Mouse (Mus musculus) regulatory T cell (primary cell): ENCODE data around the gene Trpm8.

ENCODE experiments used
- in situ Hi-C: fragments of 300-600 bp; cut with MboI, MseI; formaldehyde crosslinking; loops from one replicate; pipeline ENCODE4 v1.15.1; 2025; ENCODE audit warnings: high pct_unique_total_duplicates

Gene Trpm8

GRCm38 (mm10) chr1:88342615-88343014, 65.2 kb downstream of the Trpm8 start:
- in situ Hi-C loops, result no loop called here

GRCm38 (mm10) chr1:88345580-88345979, 68.1 kb downstream of the Trpm8 start:
- in situ Hi-C loops, result no loop called here

GRCm38 (mm10) chr1:88348496-88349005, 71.1 kb downstream of the Trpm8 start:
- in situ Hi-C loops, result no loop called here

- in situ Hi-C loops, result loop anchor here (25.0 kb wide), 1 partner anchor 1063 kb away; no protein-coding TSS in a partner anchor
These were observed 73.3 kb downstream of the Trpm8 start for GRCm38 (mm10) chr1:88350761-88351160.

- in situ Hi-C loops, result loop anchor here (25.0 kb wide), 1 partner anchor 1068 kb away; no protein-coding TSS in a partner anchor
These were observed 77.6 kb downstream of the Trpm8 start for GRCm38 (mm10) chr1:88355025-88355424.

- in situ Hi-C loops, result loop anchor here (25.0 kb wide), 1 partner anchor 1068 kb away; no protein-coding TSS in a partner anchor
These were observed 78.2 kb downstream of the Trpm8 start for GRCm38 (mm10) chr1:88355681-88356080.

- in situ Hi-C loops, result loop anchor here (25.0 kb wide), 1 partner anchor 1069 kb away; no protein-coding TSS in a partner anchor
These were observed 79.2 kb downstream of the Trpm8 start for GRCm38 (mm10) chr1:88356616-88357015.

GRCm38 (mm10) chr1:88357458-88358090, 80.1 kb downstream of the Trpm8 start:
- in situ Hi-C loops, result loop anchor here (25.0 kb wide), 1 partner anchor 1070 kb away; no protein-coding TSS in a partner anchor

GRCm38 (mm10) chr1:88358102-88358654, 80.7 kb downstream of the Trpm8 start:
- in situ Hi-C loops, result loop anchor here (25.0 kb wide), 1 partner anchor 1071 kb away; no protein-coding TSS in a partner anchor

GRCm38 (mm10) chr1:88361085-88361484, 83.6 kb downstream of the Trpm8 start:
- in situ Hi-C loops, result loop anchor here (25.0 kb wide), 1 partner anchor 1074 kb away; no protein-coding TSS in a partner anchor

- in situ Hi-C loops, result loop anchor here (25.0 kb wide), 1 partner anchor 1080 kb away; no protein-coding TSS in a partner anchor
These were observed 89.6 kb downstream of the Trpm8 start for GRCm38 (mm10) chr1:88366881-88367644.

GRCm38 (mm10) chr1:88378446-88378845, 101.0 kb downstream of the Trpm8 start:
- in situ Hi-C loops, result no loop called here

GRCm38 (mm10) chr1:88391632-88392031, 114.2 kb downstream of the Trpm8 start:
- in situ Hi-C loops, result no loop called here

GRCm38 (mm10) chr1:88393321-88393720, 115.9 kb downstream of the Trpm8 start:
- in situ Hi-C loops, result no loop called here

- in situ Hi-C loops, result no loop called here
These were observed 125.9 kb downstream of the Trpm8 start for GRCm38 (mm10) chr1:88403378-88403777.

GRCm38 (mm10) chr1:88406078-88406806, 128.8 kb downstream of the Trpm8 start:
- in situ Hi-C loops, result loop anchor here (5.0 kb wide), 1 partner anchor 786 kb away; no protein-coding TSS in a partner anchor

GRCm38 (mm10) chr1:88406807-88407198, 129.3 kb downstream of the Trpm8 start, which contains the start of gene Spp2:
Gene Spp2 (plus strand): TSS chr1:88406961.
- in situ Hi-C loops, result loop anchor here (5.0 kb wide), 1 partner anchor 785 kb away; no protein-coding TSS in a partner anchor

GRCm38 (mm10) chr1:88408340-88408739, 130.9 kb downstream of the Trpm8 start:
- in situ Hi-C loops, result loop anchor here (5.0 kb wide), 1 partner anchor 784 kb away; no protein-coding TSS in a partner anchor

- in situ Hi-C loops, result no loop called here
These were observed 134.6 kb downstream of the Trpm8 start for GRCm38 (mm10) chr1:88412013-88412412.

- in situ Hi-C loops, result no loop called here
These were observed 141.5 kb downstream of the Trpm8 start for GRCm38 (mm10) chr1:88418943-88419342.

GRCm38 (mm10) chr1:88422045-88422444, 144.6 kb downstream of the Trpm8 start:
- in situ Hi-C loops, result loop anchor here (10.0 kb wide), 1 partner anchor 313 kb away; no protein-coding TSS in a partner anchor
